In the genomic region with DNA sequence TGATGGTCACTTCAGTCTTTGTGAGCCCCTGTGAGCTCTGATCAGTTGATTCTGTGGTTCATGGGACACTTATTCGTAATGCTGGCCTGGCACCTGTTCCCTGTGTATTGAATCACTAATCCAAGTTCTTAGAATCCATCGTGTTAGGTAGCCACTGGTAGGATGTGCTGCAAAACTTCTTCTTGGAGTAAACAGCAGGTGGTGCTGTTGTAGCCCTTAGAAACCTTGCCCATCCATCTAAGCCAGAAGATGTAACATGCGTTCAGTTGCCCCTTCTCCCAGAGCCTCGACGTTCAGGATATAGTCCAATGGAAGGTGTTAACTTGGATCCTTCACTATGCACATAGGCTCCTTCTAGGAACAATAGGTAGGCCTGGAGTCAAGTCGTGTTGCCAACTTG, we compare ENCODE assay signal across 10 mouse cellular contexts. TPM values are rescaled to one million over a fixed set of nuclear protein-coding genes. Genes with fewer than 3 reads are reported as not detected.
DNase-seq lines count a peak whose midpoint lies in the region; ATAC-seq and TF ChIP-seq lines count a peak whose summit lies in the region.
"Had no signal": no experiment of that assay in that cellular context is flagged by ENCODE, and none has a peak within 500 bp of the region (broad histone marks: within the 10 kb centered on the region; RNA-seq: fewer than 3 reads in every experiment).

No protein-coding gene starts in this region.

- peaks cover 14% of the 10 kb centered on the region for H3K4me1 ChIP-seq in kidney, embryonic 15.5 days
- H3K4me1 ChIP-seq in G1E (ENCODE audit: insufficient read depth, low read depth, low read length) = peaks cover 21% of the 10 kb centered on the region
- H3K4me1 ChIP-seq in embryonic facial prominence, embryonic 11.5 days (ENCODE audit: control insufficient read depth, insufficient read depth, low read length) = peaks cover 3% of the 10 kb centered on the region; the same call in 1 of the 2 replicates

- 84% methylated on average over 6 of the region's 6 CpGs for WGBS in kidney, embryonic 15.5 days
- WGBS in embryonic facial prominence, embryonic 11.5 days = 85% methylated on average over 6 of the region's 6 CpGs

- DNase-seq in kidney, adult 9 months = no peak
- DNase-seq in G1E (ENCODE audit: low spot score) = no peak
- DNase-seq in embryonic facial prominence, embryonic 11.5 days (ENCODE audit: low spot score) = peak; percentile 39
- DNase-seq in naive thymus-derived CD4-positive, alpha-beta T cell, adult 2 months (ENCODE audit: low read depth) = peak; percentile 79
- DNase-seq in left cerebral cortex, adult 11 months (ENCODE audit: low spot score) = no peak
- DNase-seq in layer of hippocampus, adult 18-20 months (ENCODE audit: low spot score in 2 of 2) = no peak
- DNase-seq in frontal cortex, postnatal 10 days (ENCODE audit: low spot score in 2 of 2) = no peak

- TF ChIP-seq CTCF in G1E (IDR thresholded peaks at IDR 0.05; ENCODE audit: low read depth, low read length) = peak; percentile 56

- peak overlapping the region; percentile 72 for H3K4me2 ChIP-seq in kidney, embryonic 15.5 days
- H3K4me2 ChIP-seq in embryonic facial prominence, embryonic 11.5 days (ENCODE audit: low read depth, low read length) = no peak overlapping the region

- H3K9me3 ChIP-seq in kidney, embryonic 15.5 days (replicated peaks) = no peaks in the 10 kb centered on the region
- H3K9me3 ChIP-seq in G1E (replicated peaks) = no peaks in the 10 kb centered on the region
- H3K9me3 ChIP-seq in embryonic facial prominence, embryonic 11.5 days (replicated peaks; ENCODE audit: control insufficient read depth, low read length) = no peaks in the 10 kb centered on the region

- no peaks in the 10 kb centered on the region for H3K27me3 ChIP-seq in kidney, embryonic 15.5 days
- H3K27me3 ChIP-seq in G1E (ENCODE audit: insufficient read depth, low read length) = no peaks in the 10 kb centered on the region
- H3K27me3 ChIP-seq in embryonic facial prominence, embryonic 11.5 days (ENCODE audit: control insufficient read depth, insufficient read depth, low read length) = no peaks in the 10 kb centered on the region

- peaks cover 30% of the 10 kb centered on the region for H3K36me3 ChIP-seq in kidney, embryonic 15.5 days
- H3K36me3 ChIP-seq in G1E (replicated peaks) = peaks cover 39% of the 10 kb centered on the region
- H3K36me3 ChIP-seq in embryonic facial prominence, embryonic 11.5 days (replicated peaks; ENCODE audit: control insufficient read depth, insufficient read depth, low read depth, low read length) = peaks cover 6% of the 10 kb centered on the region

- no peak overlapping the region for H3K4me3 ChIP-seq in kidney, embryonic 15.5 days (replicated peaks)
- no peak overlapping the region for H3K4me3 ChIP-seq in G1E (ENCODE audit: low read depth, low read length)
- H3K4me3 ChIP-seq in embryonic facial prominence, embryonic 11.5 days (ENCODE audit: low read depth, low read length) = no peak overlapping the region
- H3K4me3 ChIP-seq: erythroblast, embryonic 14.5 days had no signal

- H3K27ac ChIP-seq in kidney, embryonic 15.5 days = no peak overlapping the region
- H3K27ac ChIP-seq in embryonic facial prominence, embryonic 11.5 days (replicated peaks; ENCODE audit: low read depth, low read length) = no peak overlapping the region
- H3K27ac ChIP-seq: macrophage had no signal

- H3K9ac ChIP-seq in kidney, embryonic 15.5 days = no peak overlapping the region
- no peak overlapping the region for H3K9ac ChIP-seq in embryonic facial prominence, embryonic 11.5 days (replicated peaks; ENCODE audit: low read length)

- no peak for ATAC-seq in kidney, embryonic 15.5 days (replicated peaks; ENCODE audit: low FRiP score)
- ATAC-seq in G1E (ENCODE audit: extremely low read depth, insufficient number of reproducible peaks, low FRiP score, poor library complexity, severe bottlenecking) = no peak
- ATAC-seq in embryonic facial prominence, embryonic 11.5 days (replicated peaks; ENCODE audit: insufficient number of reproducible peaks, low FRiP score, low TSS enrichment, low read depth) = no peak

RNA-seq across cellular contexts. Expression of a gene that starts 2.2 kb away (rescaled TPM):
- polyA plus RNA-seq in kidney, embryonic 15.5 days (2015; fragmentation: Nextera tagmentation; extraction: Ambion mirVana) = 48.1 and 48.8 TPM in 2 replicates
- total RNA-seq in G1E (2014; fragmentation: Nextera tagmentation) = 67.0 and 68.6 TPM in 2 replicates
- total RNA-seq in G1E (2017) = 48.8 and 55.8 TPM in 2 replicates
- 0.83 and 2.1 TPM in 2 replicates for polyA plus RNA-seq in G1E (2012)
- polyA plus RNA-seq in embryonic facial prominence, embryonic 11.5 days (2014; fragmentation: Nextera tagmentation; extraction: Ambion mirVana) = 70.8 and 80.2 TPM in 2 replicates
- 10 to 100 TPM; 27.8 to 29.3 TPM for total RNA-seq in layer of hippocampus, adult 18-20 months (2021)

RNA-seq across cellular contexts. Expression of a gene that starts 27.8 kb away (rescaled TPM):
- polyA plus RNA-seq in kidney, embryonic 15.5 days (2015; fragmentation: Nextera tagmentation; extraction: Ambion mirVana) = 0.86 and 1.2 TPM in 2 replicates
- total RNA-seq in G1E (2014; fragmentation: Nextera tagmentation) = not detected in 2 replicates
- 0.16 and 0.17 TPM in 2 replicates for total RNA-seq in G1E (2017)
- not detected in 2 replicates for polyA plus RNA-seq in G1E (2012)
- 2.5 and 3.3 TPM in 2 replicates for polyA plus RNA-seq in embryonic facial prominence, embryonic 11.5 days (2014; fragmentation: Nextera tagmentation; extraction: Ambion mirVana)
- under 1 TPM; 0.46 to 0.99 TPM for total RNA-seq in layer of hippocampus, adult 18-20 months (2021)
- polyA plus RNA-seq: erythroblast, embryonic 14.5 days had no signal

Comparison
In these comparisons a context has a peak if more than half of its experiments do, and no peak if none do; other contexts are left out.
1. DNase-seq: peak in embryonic facial prominence, embryonic 11.5 days (single experiment) and naive thymus-derived CD4-positive, alpha-beta T cell, adult 2 months (single experiment); none in kidney, adult 9 months (single experiment), G1E (single experiment), left cerebral cortex, adult 11 months (single experiment), layer of hippocampus, adult 18-20 months (0 of 2) and frontal cortex, postnatal 10 days (0 of 2).
2. RNA of a gene that starts 2.2 kb away (polyA plus RNA-seq): 70.8 to 80.2 TPM in embryonic facial prominence, embryonic 11.5 days and 48.1 to 48.8 TPM in kidney, embryonic 15.5 days; 0.83 to 2.1 TPM in G1E; every median in the first group is over 10 times any median in the second.